Mouse (Mus musculus): ENCODE results near the gene Lrmda. TPM values are rescaled to one million over a fixed set of nuclear protein-coding genes. Genes with fewer than 3 reads are reported as not detected.

The Lrmda gene
- polyA plus RNA-seq, 1 experiment from 2014 or later, result 0.25 TPM

- Histone ChIP-seq H3K4me1 (replicated peaks) (no peaks in the 10 kb centered on the region), H3K4me3 (replicated peaks) (no peak overlapping the region), H3K9me3 (replicated peaks) (no peaks in the 10 kb centered on the region), H3K36me3 (no peaks in the 10 kb centered on the region), H3K27ac (no peak overlapping the region), H3K9ac (no peak overlapping the region), H3K27me3 (no peaks in the 10 kb centered on the region), H3K4me2 (no peak overlapping the region)
- DNase-seq (no peak), ATAC-seq (ENCODE audit: low read depth) (no peak)
- WGBS (ENCODE audit: insufficient replicate concordance), result 69% methylated on average over 10 of the region's 10 CpGs
These were observed 374.1 kb downstream of the Lrmda start for GRCm38 (mm10) chr14:22393616-22394015.

GRCm38 (mm10) chr14:22402411-22402810, 382.9 kb downstream of the Lrmda start:
- WGBS (ENCODE audit: insufficient replicate concordance), result 67% methylated on average over 4 of the region's 4 CpGs
- Histone ChIP-seq H3K4me1 (replicated peaks) (no peaks in the 10 kb centered on the region), H3K4me2 (no peak overlapping the region), H3K36me3 (no peaks in the 10 kb centered on the region), H3K27ac (no peak overlapping the region), H3K27me3 (no peaks in the 10 kb centered on the region), H3K9me3 (replicated peaks) (no peaks in the 10 kb centered on the region), H3K4me3 (replicated peaks) (no peak overlapping the region), H3K9ac (no peak overlapping the region)
- DNase-seq, result no peak
- no peak for ATAC-seq (ENCODE audit: low read depth)

- H3K9me3 ChIP-seq (replicated peaks), result no peaks in the 10 kb centered on the region
- no peak overlapping the region for H3K9ac ChIP-seq
- no peak overlapping the region for H3K4me3 ChIP-seq (replicated peaks)
- no peaks in the 10 kb centered on the region for H3K36me3 ChIP-seq
- no peaks in the 10 kb centered on the region for H3K27me3 ChIP-seq
- H3K4me1 ChIP-seq (replicated peaks), result no peaks in the 10 kb centered on the region
- no peak overlapping the region for H3K4me2 ChIP-seq
- H3K27ac ChIP-seq, result no peak overlapping the region
- DNase-seq (no peak), ATAC-seq (ENCODE audit: low read depth) (no peak)
- 69% methylated on average over 5 of the region's 5 CpGs for WGBS (ENCODE audit: insufficient replicate concordance)
These were observed 387.1 kb downstream of the Lrmda start for GRCm38 (mm10) chr14:22406623-22407022.

GRCm38 (mm10) chr14:22410826-22411225, 391.3 kb downstream of the Lrmda start:
- DNase-seq (no peak), ATAC-seq (ENCODE audit: low read depth) (no peak)
- H3K27ac ChIP-seq, result no peak overlapping the region
- no peak overlapping the region for H3K4me3 ChIP-seq (replicated peaks)
- 35% methylated on average over 1 of the region's 1 CpGs for WGBS (ENCODE audit: insufficient replicate concordance)
- no peaks in the 10 kb centered on the region for H3K4me1 ChIP-seq (replicated peaks)
- no peaks in the 10 kb centered on the region for H3K36me3 ChIP-seq
- no peak overlapping the region for H3K9ac ChIP-seq
- no peaks in the 10 kb centered on the region for H3K27me3 ChIP-seq
- H3K9me3 ChIP-seq (replicated peaks), result no peaks in the 10 kb centered on the region
- no peak overlapping the region for H3K4me2 ChIP-seq

- ATAC-seq (ENCODE audit: low read depth) (no peak), DNase-seq (no peak)
- Histone ChIP-seq H3K4me2 (no peak overlapping the region), H3K4me1 (replicated peaks) (no peaks in the 10 kb centered on the region), H3K9ac (no peak overlapping the region), H3K27ac (no peak overlapping the region), H3K4me3 (replicated peaks) (no peak overlapping the region), H3K27me3 (no peaks in the 10 kb centered on the region), H3K9me3 (replicated peaks) (no peaks in the 10 kb centered on the region), H3K36me3 (no peaks in the 10 kb centered on the region)
- WGBS (ENCODE audit: insufficient replicate concordance), result 64% methylated on average over 7 of the region's 7 CpGs
These were observed 393.7 kb downstream of the Lrmda start for GRCm38 (mm10) chr14:22413220-22413619.

- Histone ChIP-seq H3K4me3 (replicated peaks) (no peak overlapping the region), H3K27ac (no peak overlapping the region), H3K36me3 (no peaks in the 10 kb centered on the region), H3K27me3 (no peaks in the 10 kb centered on the region), H3K9me3 (replicated peaks) (no peaks in the 10 kb centered on the region), H3K4me1 (replicated peaks) (no peaks in the 10 kb centered on the region), H3K9ac (no peak overlapping the region), H3K4me2 (no peak overlapping the region)
- ATAC-seq (ENCODE audit: low read depth) (no peak), DNase-seq (no peak)
- WGBS (ENCODE audit: insufficient replicate concordance), result 74% methylated on average over 3 of the region's 3 CpGs
These were observed 398.2 kb downstream of the Lrmda start for GRCm38 (mm10) chr14:22417706-22418105.

- H3K9ac ChIP-seq, result no peak overlapping the region
- no peaks in the 10 kb centered on the region for H3K27me3 ChIP-seq
- no peak for ATAC-seq (ENCODE audit: low read depth)
- no peaks in the 10 kb centered on the region for H3K4me1 ChIP-seq (replicated peaks)
- no peak overlapping the region for H3K4me2 ChIP-seq
- WGBS (ENCODE audit: insufficient replicate concordance), result 58% methylated on average over 4 of the region's 4 CpGs
- H3K9me3 ChIP-seq (replicated peaks), result no peaks in the 10 kb centered on the region
- no peak for DNase-seq
- H3K27ac ChIP-seq, result no peak overlapping the region
- H3K36me3 ChIP-seq, result no peaks in the 10 kb centered on the region
- no peak overlapping the region for H3K4me3 ChIP-seq (replicated peaks)
These were observed 402.2 kb downstream of the Lrmda start for GRCm38 (mm10) chr14:22421668-22422067.

GRCm38 (mm10) chr14:22425018-22425534, 405.6 kb downstream of the Lrmda start:
- H3K4me2 ChIP-seq, result no peak overlapping the region
- H3K27ac ChIP-seq, result no peak overlapping the region
- no peaks in the 10 kb centered on the region for H3K36me3 ChIP-seq
- no peaks in the 10 kb centered on the region for H3K4me1 ChIP-seq (replicated peaks)
- no peaks in the 10 kb centered on the region for H3K9me3 ChIP-seq (replicated peaks)
- WGBS (ENCODE audit: insufficient replicate concordance), result 78% methylated on average over 7 of the region's 7 CpGs
- no peak for ATAC-seq (ENCODE audit: low read depth)
- no peak for DNase-seq
- H3K9ac ChIP-seq, result no peak overlapping the region
- no peak overlapping the region for H3K4me3 ChIP-seq (replicated peaks)
- H3K27me3 ChIP-seq, result no peaks in the 10 kb centered on the region

- ATAC-seq (ENCODE audit: low read depth), result no peak
- WGBS (ENCODE audit: insufficient replicate concordance), result 53% methylated on average over 3 of the region's 3 CpGs
- H3K4me2 ChIP-seq, result no peak overlapping the region
- no peak overlapping the region for H3K9ac ChIP-seq
- DNase-seq, result no peak
- H3K4me3 ChIP-seq (replicated peaks), result no peak overlapping the region
- H3K9me3 ChIP-seq (replicated peaks), result no peaks in the 10 kb centered on the region
- H3K36me3 ChIP-seq, result no peaks in the 10 kb centered on the region
- no peaks in the 10 kb centered on the region for H3K4me1 ChIP-seq (replicated peaks)
- H3K27ac ChIP-seq, result no peak overlapping the region
- no peaks in the 10 kb centered on the region for H3K27me3 ChIP-seq
These were observed 415.9 kb downstream of the Lrmda start for GRCm38 (mm10) chr14:22435441-22435840.

- Histone ChIP-seq H3K27ac (no peak overlapping the region), H3K9ac (no peak overlapping the region), H3K27me3 (no peaks in the 10 kb centered on the region), H3K9me3 (replicated peaks) (no peaks in the 10 kb centered on the region), H3K4me2 (no peak overlapping the region), H3K4me1 (replicated peaks) (no peaks in the 10 kb centered on the region), H3K4me3 (replicated peaks) (no peak overlapping the region), H3K36me3 (no peaks in the 10 kb centered on the region)
- ATAC-seq (ENCODE audit: low read depth), result no peak
- 49% methylated on average over 4 of the region's 4 CpGs for WGBS (ENCODE audit: insufficient replicate concordance)
- DNase-seq, result no peak
These were observed 416.4 kb downstream of the Lrmda start for GRCm38 (mm10) chr14:22435860-22436377.

- H3K9me3 ChIP-seq (replicated peaks), result no peaks in the 10 kb centered on the region
- 27% methylated on average over 18 of the region's 18 CpGs for WGBS (ENCODE audit: insufficient replicate concordance)
- no peak overlapping the region for H3K4me2 ChIP-seq
- H3K4me3 ChIP-seq (replicated peaks), result no peak overlapping the region
- H3K36me3 ChIP-seq, result no peaks in the 10 kb centered on the region
- no peak overlapping the region for H3K27ac ChIP-seq
- H3K9ac ChIP-seq, result no peak overlapping the region
- ATAC-seq (ENCODE audit: low read depth) (no peak), DNase-seq (no peak)
- H3K4me1 ChIP-seq (replicated peaks), result no peaks in the 10 kb centered on the region
- no peaks in the 10 kb centered on the region for H3K27me3 ChIP-seq
These were observed 421.0 kb downstream of the Lrmda start for GRCm38 (mm10) chr14:22440341-22440999.

- H3K4me3 ChIP-seq (replicated peaks), result no peak overlapping the region
- H3K27me3 ChIP-seq, result no peaks in the 10 kb centered on the region
- no peaks in the 10 kb centered on the region for H3K9me3 ChIP-seq (replicated peaks)
- H3K36me3 ChIP-seq, result no peaks in the 10 kb centered on the region
- no peaks in the 10 kb centered on the region for H3K4me1 ChIP-seq (replicated peaks)
- ATAC-seq (ENCODE audit: low read depth) (no peak), DNase-seq (no peak)
- WGBS (ENCODE audit: insufficient replicate concordance), result 58% methylated on average over 5 of the region's 5 CpGs
- no peak overlapping the region for H3K4me2 ChIP-seq
- H3K27ac ChIP-seq, result no peak overlapping the region
- H3K9ac ChIP-seq, result no peak overlapping the region
These were observed 422.4 kb downstream of the Lrmda start for GRCm38 (mm10) chr14:22441859-22442447.
